Mouse (Mus musculus) forebrain, embryonic 11.5 days (tissue): Measurements from ENCODE around the gene Zbtb38. TPM values are rescaled to one million over a fixed set of nuclear protein-coding genes. Genes with fewer than 3 reads are reported as not detected.

ENCODE experiments used
- ATAC-seq: fragments of 200-750 bp; cut with Nextera tagmentation; replicated peaks from 2 replicates; pipeline ENCODE4 v1.8.0; 2017; ENCODE audit warnings: moderate TSS enrichment; ENCODE audit not compliant: low FRiP score
- DNase-seq: peaks from one replicate; pipeline ENCODE4 v3.0.0-alpha.2; 2017; ENCODE audit warnings: low spot score
- H3K27ac ChIP-seq: fragments of 300-500 bp; sonication (generic); 2 replicates; pipeline ENCODE4 v1.5.1; 2014; ENCODE audit warnings: low read depth, low read length
- H3K27me3 ChIP-seq: fragments of 300-500 bp; sonication (generic); 2 replicates; pipeline ENCODE4 v1.6.1; 2014; ENCODE audit warnings: mild to moderate bottlenecking, low read length, mixed read lengths; ENCODE audit not compliant: control insufficient read depth, insufficient read depth
- H3K36me3 ChIP-seq: fragments of 300-500 bp; sonication (generic); 2 replicates; pipeline ENCODE4 v1.6.1; 2014; ENCODE audit warnings: mild to moderate bottlenecking, low read length, moderate library complexity, mixed read lengths; ENCODE audit not compliant: control insufficient read depth, insufficient read depth
- H3K4me1 ChIP-seq: fragments of 300-500 bp; sonication (generic); replicated peaks from 2 replicates; pipeline ENCODE4 v1.6.1; 2014; ENCODE audit warnings: low read length, mixed read lengths; ENCODE audit not compliant: control insufficient read depth, insufficient read depth
- H3K4me2 ChIP-seq: fragments of 300-500 bp; sonication (generic); 2 replicates; pipeline ENCODE4 v1.6.1; 2014; ENCODE audit warnings: low read depth, mild to moderate bottlenecking, low read length, moderate library complexity, mixed read lengths; ENCODE audit not compliant: severe bottlenecking
- H3K4me3 ChIP-seq: fragments of 300-500 bp; sonication (generic); 2 replicates; pipeline ENCODE4 v1.5.1; 2014; ENCODE audit warnings: low read depth, low read length
- H3K9ac ChIP-seq: fragments of 300-500 bp; sonication (generic); 2 replicates; pipeline ENCODE4 v1.6.1; 2014; ENCODE audit warnings: low read length
- H3K9me3 ChIP-seq: fragments of 300-500 bp; sonication (generic); 2 replicates; pipeline ENCODE4 v1.6.1; 2016; ENCODE audit warnings: low read length, mixed read lengths; ENCODE audit not compliant: control insufficient read depth
- WGBS: fragments of 180-500 bp; shearing (Covaris S2); extraction: QIAGEN DNeasy Blood & Tissue Kit; methylation state at CpG from one replicate; pipeline ENCODE4 v1.1.7; 2014; 5-methylcytosine and 5-hydroxymethylcytosine counted together
- polyA plus RNA-seq: library from polyadenylated mRNA; unstranded; fragments of >200 nt; fragmentation: Nextera tagmentation; extraction: Ambion mirVana; gene quantifications from 2 replicates; pipeline ENCODE4 v1.2.1, GENCODE M21; 2014

The Zbtb38 gene
- polyA plus RNA-seq, 1 experiment from 2014 or later, result 10.5 TPM

- Histone ChIP-seq H3K9ac (no peak overlapping the region), H3K4me2 (no peak overlapping the region), H3K27ac (no peak overlapping the region), H3K9me3 (no peaks in the 10 kb centered on the region), H3K4me3 (no peak overlapping the region), H3K4me1 (no peaks in the 10 kb centered on the region), H3K36me3 (no peaks in the 10 kb centered on the region), H3K27me3 (no peaks in the 10 kb centered on the region)
- WGBS, result 86% methylated on average over 8 of the region's 8 CpGs
- no peak for DNase-seq
- no peak for ATAC-seq
Observed at GRCm38 (mm10) chr9:96675763-96676640, 76.6 kb downstream of the Zbtb38 start.

- ATAC-seq, result peak; percentile 66
- H3K4me3 ChIP-seq, result no peak overlapping the region
Observed at GRCm38 (mm10) chr9:96675071-96675762, 77.4 kb downstream of the Zbtb38 start.

GRCm38 (mm10) chr9:96674301-96674700 lies 78.3 kb downstream of the Zbtb38 start:
- Histone ChIP-seq H3K9me3 (no peaks in the 10 kb centered on the region), H3K9ac (no peak overlapping the region), H3K36me3 (no peaks in the 10 kb centered on the region), H3K27ac (no peak overlapping the region), H3K27me3 (no peaks in the 10 kb centered on the region), H3K4me3 (no peak overlapping the region), H3K4me2 (no peak overlapping the region), H3K4me1 (peaks cover 6% of the 10 kb centered on the region; the same call in 1 of the 2 replicates)
- ATAC-seq (no peak), DNase-seq (no peak)
- WGBS, result 90% methylated on average over 8 of the region's 8 CpGs

More at GRCm38 (mm10) chr9:96675071-96675762, 77.4 kb downstream of the Zbtb38 start:
- no peaks in the 10 kb centered on the region for H3K9me3 ChIP-seq
- no peak overlapping the region for H3K9ac ChIP-seq
- peak; percentile 64 for DNase-seq
- H3K27ac ChIP-seq, result no peak overlapping the region
- no peak overlapping the region for H3K4me2 ChIP-seq
- no peaks in the 10 kb centered on the region for H3K36me3 ChIP-seq
- WGBS, result 40% methylated on average over 5 of the region's 5 CpGs
- H3K4me1 ChIP-seq, result peaks cover under 1% of the 10 kb centered on the region; the same call in 1 of the 2 replicates
- no peaks in the 10 kb centered on the region for H3K27me3 ChIP-seq

DNA sequence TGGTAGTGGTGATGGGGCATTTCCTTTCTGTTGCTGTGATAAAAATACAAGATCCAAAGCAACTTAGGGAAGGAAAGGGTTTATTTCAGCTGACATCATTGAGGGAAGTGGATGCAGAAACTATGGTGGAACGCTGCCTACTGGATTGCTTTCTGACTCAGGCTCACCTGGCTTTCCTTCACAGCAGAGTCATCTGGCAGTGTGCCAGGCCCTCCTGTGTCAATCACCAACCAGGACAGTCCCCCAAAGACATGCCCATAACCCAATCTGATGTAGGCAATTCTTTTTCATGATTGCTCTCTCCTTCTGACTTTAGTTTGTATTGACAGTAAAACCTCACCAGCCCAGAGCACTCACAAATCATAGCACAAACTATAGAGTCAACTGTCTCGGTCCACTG lies 80.2 kb downstream of the Zbtb38 start:
- no peaks in the 10 kb centered on the region for H3K36me3 ChIP-seq
- no peak overlapping the region for H3K27ac ChIP-seq
- whole genome bisulfite sequencing, result 95% methylated on average over 2 of the region's 2 CpGs
- peaks cover 6% of the 10 kb centered on the region; the same call in 1 of the 2 replicates for H3K4me1 ChIP-seq
- H3K4me2 ChIP-seq, result no peak overlapping the region
- no peaks in the 10 kb centered on the region for H3K27me3 ChIP-seq
- ATAC-seq (no peak), DNase-seq (no peak)
- H3K9me3 ChIP-seq, result no peaks in the 10 kb centered on the region
- H3K9ac ChIP-seq, result no peak overlapping the region
- no peak overlapping the region for H3K4me3 ChIP-seq

DNA sequence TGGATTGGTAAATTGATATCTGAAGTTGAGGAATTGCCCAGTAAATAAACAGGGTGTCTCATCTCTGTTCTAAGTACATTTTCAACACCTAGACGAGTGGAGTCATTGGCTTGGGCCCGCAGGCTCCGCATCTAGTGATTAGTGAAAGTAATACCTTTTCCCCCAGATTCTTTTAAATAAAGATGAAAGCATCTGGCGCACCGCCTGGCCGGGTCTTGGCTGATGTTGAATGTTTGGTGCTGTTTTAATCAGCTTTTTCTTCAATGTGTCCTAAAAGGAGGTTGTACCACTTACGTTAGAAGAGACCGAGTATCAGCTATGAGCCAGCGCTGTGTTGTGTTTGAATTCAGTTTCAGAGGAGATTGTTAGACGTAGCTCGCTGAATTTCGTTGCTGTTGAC lies 81.4 kb downstream of the Zbtb38 start:
- Histone ChIP-seq H3K27me3 (no peaks in the 10 kb centered on the region), H3K4me1 (peaks cover 6% of the 10 kb centered on the region; the same call in 1 of the 2 replicates), H3K9ac (no peak overlapping the region), H3K4me3 (no peak overlapping the region), H3K4me2 (no peak overlapping the region), H3K36me3 (no peaks in the 10 kb centered on the region), H3K27ac (no peak overlapping the region), H3K9me3 (no peaks in the 10 kb centered on the region)
- ATAC-seq, result no peak
- 95% methylated on average over 12 of the region's 12 CpGs for WGBS
- DNase-seq, result no peak

- no peaks in the 10 kb centered on the region for H3K27me3 ChIP-seq
- peak overlapping the region; percentile 23; the same call in 1 of the 2 replicates for H3K4me3 ChIP-seq
- peak overlapping the region; percentile 47; the same call in 1 of the 2 replicates for H3K27ac ChIP-seq
- H3K9me3 ChIP-seq, result no peaks in the 10 kb centered on the region
- peaks cover 6% of the 10 kb centered on the region; the same call in 1 of the 2 replicates for H3K4me1 ChIP-seq
- no peaks in the 10 kb centered on the region for H3K36me3 ChIP-seq
- peak; percentile 95 for DNase-seq
- peak; percentile 100 for ATAC-seq
- 3% methylated on average over 15 of the region's 15 CpGs for WGBS
- H3K4me2 ChIP-seq, result peak overlapping the region; percentile 57
- H3K9ac ChIP-seq, result peak overlapping the region; percentile 58
Observed at GRCm38 (mm10) chr9:96669877-96670276, 82.8 kb downstream of the Zbtb38 start.

DNA sequence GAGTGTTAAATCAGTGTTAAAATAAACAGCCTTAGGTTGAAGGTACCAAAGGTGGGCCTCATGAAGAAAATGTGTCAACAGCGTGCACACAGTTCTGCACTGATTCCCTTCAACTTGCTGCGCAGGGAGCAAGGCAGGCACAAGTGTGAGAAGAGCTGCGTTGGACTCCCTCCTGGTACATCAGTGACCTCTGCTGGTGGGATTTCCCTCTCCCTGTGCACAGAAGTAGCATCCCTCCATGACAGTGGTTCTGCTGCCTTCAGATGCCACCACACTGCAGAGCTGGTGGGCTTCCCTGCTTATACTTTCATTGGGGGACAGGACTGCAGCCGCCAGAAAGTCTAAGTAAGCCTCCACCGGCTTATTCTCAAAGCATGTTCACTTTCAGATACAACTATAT lies 84.0 kb downstream of the Zbtb38 start:
- Histone ChIP-seq H3K4me1 (peaks cover 6% of the 10 kb centered on the region; the same call in 1 of the 2 replicates), H3K27me3 (no peaks in the 10 kb centered on the region), H3K36me3 (no peaks in the 10 kb centered on the region), H3K27ac (no peak overlapping the region), H3K9ac (no peak overlapping the region), H3K4me3 (no peak overlapping the region), H3K4me2 (no peak overlapping the region), H3K9me3 (no peaks in the 10 kb centered on the region)
- DNase-seq, result peak; percentile 74
- no peak for ATAC-seq
- WGBS, result 60% methylated on average over 5 of the region's 5 CpGs

DNA sequence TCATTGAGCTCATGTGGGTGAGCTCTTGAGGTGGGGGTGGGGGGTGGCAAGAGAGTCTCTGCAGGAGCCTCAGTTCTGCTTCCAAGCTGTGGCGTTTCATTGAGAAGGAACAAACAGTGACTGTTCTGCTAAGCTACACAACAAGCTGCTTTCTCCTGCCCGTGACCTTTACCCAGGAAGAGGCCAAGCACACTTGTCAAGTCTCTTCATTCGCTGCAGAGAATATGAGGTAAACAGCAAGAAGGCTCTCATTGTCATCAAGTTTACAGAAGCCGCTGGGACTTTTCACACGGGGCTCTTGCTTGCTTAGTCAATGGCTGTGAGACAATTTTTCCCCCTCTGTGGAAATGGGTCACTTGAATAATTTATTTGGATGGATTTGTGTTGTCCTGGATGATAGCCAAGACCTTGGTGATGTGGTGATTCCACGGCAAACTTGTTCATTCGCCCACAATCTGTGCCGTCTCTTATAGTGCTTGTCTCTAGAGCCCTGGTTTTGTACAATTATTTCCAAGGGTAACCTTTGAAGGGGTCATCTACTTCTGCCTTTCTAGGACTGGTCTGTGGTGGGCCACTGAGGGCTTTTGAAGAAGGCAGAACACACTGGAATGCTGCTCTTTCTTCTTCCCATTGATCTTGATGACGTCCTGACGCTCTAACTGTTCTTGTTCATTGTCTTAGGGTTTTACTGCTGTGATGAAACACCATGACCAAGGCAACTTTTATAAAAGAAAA lies 92.0 kb downstream of the Zbtb38 start:
- 75% methylated on average over 10 of the region's 10 CpGs for WGBS
- DNase-seq, result no peak

More for the DNA sequence above, 92.0 kb downstream of the Zbtb38 start:
- Histone ChIP-seq H3K9me3 (no peaks in the 10 kb centered on the region), H3K9ac (no peak overlapping the region), H3K36me3 (no peaks in the 10 kb centered on the region), H3K4me1 (no peaks in the 10 kb centered on the region), H3K4me2 (no peak overlapping the region), H3K27ac (no peak overlapping the region), H3K27me3 (no peaks in the 10 kb centered on the region), H3K4me3 (no peak overlapping the region)
- no peak for ATAC-seq
